Mouse (Mus musculus) embryo, embryonic 11 days (tissue): ENCODE measurements at regions not wholly inside any gene's neighbourhood (a gene's known extent, or its start where the extent isn't known, plus 50 kb on each side); places are given as distances from the start of the nearest gene placed in this dataset.

Experiments used
- DNase-seq: peaks from one replicate; pipeline ENCODE4 v3.0.0-alpha.2; 2015

GRCm38 (mm10) chr17:63003911-63004310, 122.8 kb upstream of the Efna5 start:
- peak; percentile 54 for DNase-seq

GRCm38 (mm10) chr17:63002729-63003128, 121.6 kb upstream of the Efna5 start:
- DNase-seq, result no peak

- DNase-seq, result no peak
Measured at GRCm38 (mm10) chr17:63001898-63002297, 120.8 kb upstream of the Efna5 start.

- no peak for DNase-seq
Measured at GRCm38 (mm10) chr17:62997691-62998090, 116.6 kb upstream of the Efna5 start.

- DNase-seq, result no peak
Measured at GRCm38 (mm10) chr17:62995316-62995715, 114.2 kb upstream of the Efna5 start.

- DNase-seq, result no peak
Measured at GRCm38 (mm10) chr17:62992977-62993376, 111.9 kb upstream of the Efna5 start.

- no peak for DNase-seq
Measured at GRCm38 (mm10) chr17:62986304-62986703, 105.2 kb upstream of the Efna5 start.

GRCm38 (mm10) chr17:62980337-62980736, 99.2 kb upstream of the Efna5 start:
- peak; percentile 40 for DNase-seq

GRCm38 (mm10) chr17:62977561-62977960, 96.4 kb upstream of the Efna5 start:
- no peak for DNase-seq

GRCm38 (mm10) chr17:62977136-62977535, 96.0 kb upstream of the Efna5 start:
- DNase-seq, result no peak

- no peak for DNase-seq
Measured at GRCm38 (mm10) chr17:62974627-62975279, 93.6 kb upstream of the Efna5 start.

GRCm38 (mm10) chr17:62969025-62969424, 87.9 kb upstream of the Efna5 start:
- no peak for DNase-seq

- no peak for DNase-seq
Measured at GRCm38 (mm10) chr17:62963824-62964223, 82.7 kb upstream of the Efna5 start.

- no peak for DNase-seq
Measured at GRCm38 (mm10) chr17:62962292-62962618, 81.1 kb upstream of the Efna5 start.

GRCm38 (mm10) chr17:62961596-62962291, 80.6 kb upstream of the Efna5 start:
- no peak for DNase-seq

- peak; percentile 59 for DNase-seq
Measured at GRCm38 (mm10) chr17:62959146-62959545, 78.0 kb upstream of the Efna5 start.

- DNase-seq, result no peak
Measured at GRCm38 (mm10) chr17:62947537-62948193, 66.5 kb upstream of the Efna5 start.

GRCm38 (mm10) chr17:62940573-62941252, 59.6 kb upstream of the Efna5 start:
- peak; percentile 40 for DNase-seq

GRCm38 (mm10) chr17:62939930-62940572, 58.9 kb upstream of the Efna5 start:
- peak; percentile 19 for DNase-seq

GRCm38 (mm10) chr17:62939171-62939570, 58.1 kb upstream of the Efna5 start:
- no peak for DNase-seq
